Mouse (Mus musculus) macrophage (primary cell): Measurements from ENCODE around the gene Syngr3. TPM values are rescaled to one million over a fixed set of nuclear protein-coding genes. Genes with fewer than 3 reads are reported as not detected.
A peak's percentile ranks its signal among the peaks of the same experiment; 100 is the strongest.
"Not testable (repeated sequence)": the region's sequence is repeated elsewhere in the genome, so short reads cannot be mapped to it uniquely, and the experiment has no call there.

Experiments
- H3K27ac ChIP-seq: fragments of 350-480 bp; formaldehyde crosslinking; 2 replicates; pipeline ENCODE4 v1.9.0; 2021
- H3K36me3 ChIP-seq: fragments of 350-480 bp; formaldehyde crosslinking; 2 replicates; pipeline ENCODE4 v1.9.0; 2021; ENCODE audit errors: inconsistent target
- H3K4me3 ChIP-seq: fragments of 350-480 bp; formaldehyde crosslinking; 2 replicates; pipeline ENCODE4 v1.9.0; 2021; ENCODE audit errors: inconsistent target
- H3K79me2 ChIP-seq: fragments of 350-480 bp; formaldehyde crosslinking; 2 replicates; pipeline ENCODE4 v1.9.0; 2021; ENCODE audit errors: inconsistent target
- WGBS: methylation state at CpG from one replicate; pipeline ENCODE4 v1.1.7; 2026; ENCODE audit warnings: inconsistent platforms; ENCODE audit not compliant: missing documents; 5-methylcytosine and 5-hydroxymethylcytosine counted together
- polyA plus RNA-seq: library from polyadenylated mRNA; stranded (reverse); fragments of 250-400 nt; gene quantifications from 3 replicates; pipeline ENCODE4 v1.2.4, GENCODE M21; 2018; ENCODE audit warnings: inconsistent platforms

Syngr3 gene
- polyA plus RNA-seq, 1 experiment from 2014 or later, result 0.19 TPM

- Histone ChIP-seq H3K27ac (peak within 1 kb of the TSS; percentile 52), H3K79me2 (peaks cover 43% of the 10 kb centered on the region), H3K4me3 (peak within 1 kb of the TSS; percentile 73), H3K36me3 (peaks cover 5% of the 10 kb centered on the region; the same call in 1 of the 2 replicates)
- under 1% methylated on average over 30 of the region's 30 CpGs for WGBS
Observed at GRCm38 (mm10) chr17:24724184-24724583, 34.4 kb upstream of the Syngr3 start, which contains the start of gene Ndufb10. Ndufb10 (minus strand) TSS chr17:24724478.

- H3K4me3 ChIP-seq, result peak overlapping the region; percentile 73
- under 1% methylated on average over 15 of the region's 15 CpGs for WGBS
Observed at GRCm38 (mm10) chr17:24723881-24724180, 34.1 kb upstream of the Syngr3 start.

DNA sequence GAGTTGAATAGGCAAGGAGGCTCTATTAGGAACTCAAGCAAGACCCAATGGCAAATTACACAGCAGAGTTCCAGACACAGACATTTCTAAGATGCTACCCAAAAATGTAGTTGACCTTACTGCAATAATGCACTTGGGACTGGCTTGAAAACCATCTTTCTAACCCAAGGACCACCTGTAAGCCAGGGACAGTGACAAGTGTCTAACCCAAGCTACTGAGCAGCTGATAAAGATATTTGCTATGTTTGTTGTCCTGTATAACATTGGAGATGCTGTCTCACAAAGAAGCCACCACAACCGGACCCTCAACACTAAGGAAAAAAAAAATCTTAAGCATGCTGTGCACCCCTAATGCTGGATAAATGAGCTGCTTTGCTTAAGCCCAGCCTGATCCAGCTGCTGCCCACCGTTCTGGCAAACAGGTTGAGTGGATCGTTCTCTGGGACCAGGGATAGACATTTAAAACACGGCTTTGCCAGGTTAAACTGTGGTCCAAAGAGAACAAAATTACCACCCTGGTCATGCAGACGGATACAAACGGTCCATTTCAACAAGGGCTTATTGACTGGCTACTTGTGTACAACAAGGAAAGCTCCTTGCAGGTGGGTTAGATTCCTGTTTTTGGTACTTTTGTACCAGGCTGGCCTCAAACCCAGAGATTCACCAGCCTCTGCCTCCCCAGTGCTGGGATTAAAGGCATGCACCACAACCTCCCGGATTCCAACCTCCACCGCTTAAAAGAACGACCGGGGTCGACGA, 33.5 kb upstream of the Syngr3 start:
- peak overlapping the region; percentile 73 for H3K4me3 ChIP-seq
- 2% methylated on average over 12 of the region's 12 CpGs for WGBS
- peak overlapping the region; percentile 52 for H3K27ac ChIP-seq
- H3K36me3 ChIP-seq, result peaks cover 5% of the 10 kb centered on the region; the same call in 1 of the 2 replicates
- H3K79me2 ChIP-seq, result peaks cover 49% of the 10 kb centered on the region

More at GRCm38 (mm10) chr17:24723881-24724180, 34.1 kb upstream of the Syngr3 start:
- Histone ChIP-seq H3K79me2 (peaks cover 46% of the 10 kb centered on the region), H3K27ac (peak overlapping the region; percentile 52), H3K36me3 (peaks cover 5% of the 10 kb centered on the region; the same call in 1 of the 2 replicates)

GRCm38 (mm10) chr17:24722220-24722924, 32.6 kb upstream of the Syngr3 start:
- Histone ChIP-seq H3K79me2 (peaks cover 49% of the 10 kb centered on the region), H3K27ac (no peak overlapping the region), H3K36me3 (peaks cover 5% of the 10 kb centered on the region; the same call in 1 of the 2 replicates), H3K4me3 (no peak overlapping the region)
- WGBS, result 80% methylated on average over 13 of the region's 13 CpGs

DNA sequence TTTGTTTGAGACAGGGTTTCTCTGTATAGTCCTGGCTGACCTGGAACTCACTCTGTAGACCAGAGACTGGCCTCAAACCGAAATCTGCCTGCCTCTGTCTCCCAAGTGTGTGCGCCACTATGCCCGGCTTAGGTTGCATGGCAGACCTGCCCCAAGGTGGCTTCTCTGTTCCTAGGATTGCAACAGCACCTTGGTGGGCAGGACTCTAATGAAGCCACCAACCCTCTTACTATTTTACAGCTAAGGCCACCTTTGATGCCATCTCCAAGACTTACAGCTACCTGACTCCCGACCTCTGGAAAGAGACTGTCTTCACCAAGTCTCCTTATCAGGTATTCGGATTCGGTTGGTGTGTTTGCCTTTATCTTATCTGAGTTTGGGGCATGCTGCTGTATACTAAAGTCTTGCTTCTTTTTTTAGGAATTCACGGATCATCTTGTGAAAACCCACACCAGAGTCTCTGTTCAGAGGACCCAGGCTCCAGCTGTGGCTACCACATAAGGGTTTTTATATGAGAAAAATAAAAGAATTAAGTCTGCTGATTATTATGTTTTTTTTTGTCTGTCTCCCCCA, 31.7 kb upstream of the Syngr3 start:
- H3K27ac ChIP-seq, H3K36me3 ChIP-seq: not testable (repeated sequence)
- H3K4me3 ChIP-seq, result peak overlapping the region; percentile 68; the same call in 1 of the 2 replicates
- 76% methylated on average over 7 of the region's 7 CpGs for WGBS
- peaks cover 49% of the 10 kb centered on the region for H3K79me2 ChIP-seq

GRCm38 (mm10) chr17:24720616-24721015, 30.9 kb upstream of the Syngr3 start:
- Histone ChIP-seq H3K4me3 (peak overlapping the region; percentile 68), H3K79me2 (peaks cover 49% of the 10 kb centered on the region), H3K27ac (0 out of 2 replicates have a peak overlapping the region, but pooled peaks have one; percentile 12)
- not testable (repeated sequence) for H3K36me3 ChIP-seq
- WGBS, result 5% methylated on average over 10 of the region's 11 CpGs

DNA sequence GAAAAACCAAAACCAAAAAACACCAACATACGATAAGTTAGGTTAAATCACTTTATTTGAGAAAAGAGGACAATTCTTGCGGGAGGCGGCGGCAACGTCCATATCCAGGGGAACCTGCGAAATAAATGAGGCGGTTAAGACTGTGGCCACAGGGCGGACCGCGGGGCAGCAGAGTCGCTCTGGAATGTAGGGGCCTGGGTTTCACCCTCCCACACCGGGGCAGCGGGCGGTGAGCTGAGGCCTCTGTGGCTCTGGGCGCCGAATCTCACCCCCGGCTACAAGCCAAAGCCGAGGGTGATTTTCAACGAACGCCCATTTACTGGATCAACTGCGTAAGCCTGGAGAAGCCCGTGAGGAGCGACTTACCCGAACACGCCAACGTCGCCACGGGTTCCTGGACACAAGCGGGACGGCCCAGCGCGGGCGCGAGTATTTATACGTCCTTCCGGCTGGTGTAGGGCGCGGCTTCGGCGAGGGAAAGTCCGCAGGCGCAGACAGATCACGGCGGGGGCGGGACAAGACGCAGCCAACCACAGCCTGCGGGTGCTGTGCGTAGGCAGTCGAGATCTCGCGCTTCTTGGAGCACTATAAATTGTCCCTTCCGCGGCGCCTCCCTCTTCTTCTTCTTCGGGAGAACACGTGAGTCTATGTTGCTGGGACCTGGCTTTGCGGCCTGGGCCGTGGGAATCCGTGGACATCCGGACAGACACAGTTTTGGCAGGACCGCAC, 29.9 kb upstream of the Syngr3 start:
- H3K4me3 ChIP-seq, result peak overlapping the region; percentile 68
- peak overlapping the region; percentile 46 for H3K27ac ChIP-seq
- H3K36me3 ChIP-seq, result peaks cover 5% of the 10 kb centered on the region; the same call in 1 of the 2 replicates
- H3K79me2 ChIP-seq, result peaks cover 49% of the 10 kb centered on the region
- WGBS, result under 1% methylated on average over 59 of the region's 61 CpGs

DNA sequence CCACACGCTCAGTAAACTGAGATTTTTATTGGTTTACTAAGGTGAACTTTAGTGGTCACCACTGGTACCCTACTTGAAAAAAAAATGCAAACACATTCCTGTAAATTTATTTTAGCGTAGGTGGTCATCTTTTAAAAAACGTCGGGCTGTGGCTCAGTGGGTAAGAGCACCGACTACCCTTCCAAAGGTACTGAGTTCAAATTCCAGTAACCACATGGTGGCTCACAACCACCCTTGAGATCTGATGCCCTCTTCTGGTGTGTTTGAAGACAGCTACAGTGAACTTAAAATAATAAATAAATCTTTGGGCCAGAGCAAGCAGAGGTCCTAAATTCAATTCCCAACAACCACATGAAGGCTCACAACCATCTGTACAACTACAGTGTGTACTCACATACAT, 29.2 kb upstream of the Syngr3 start:
- H3K36me3 ChIP-seq, result not testable (repeated sequence)
- Histone ChIP-seq H3K4me3 (peak overlapping the region; percentile 68), H3K79me2 (peaks cover 47% of the 10 kb centered on the region), H3K27ac (peak overlapping the region; percentile 46)
- 83% methylated on average over 5 of the region's 5 CpGs for WGBS

GRCm38 (mm10) chr17:24717943-24718342, 28.2 kb upstream of the Syngr3 start, which contains the start of the genes Rnf151 and Rps2:
Rnf151 (minus strand) TSS chr17:24718063.
Rps2 (plus strand) TSS chr17:24718116.
- 93% methylated on average over 4 of the region's 4 CpGs for WGBS
- Histone ChIP-seq H3K27ac (no peak within 1 kb of the TSS), H3K4me3 (peak within 1 kb of the TSS; percentile 68)

DNA sequence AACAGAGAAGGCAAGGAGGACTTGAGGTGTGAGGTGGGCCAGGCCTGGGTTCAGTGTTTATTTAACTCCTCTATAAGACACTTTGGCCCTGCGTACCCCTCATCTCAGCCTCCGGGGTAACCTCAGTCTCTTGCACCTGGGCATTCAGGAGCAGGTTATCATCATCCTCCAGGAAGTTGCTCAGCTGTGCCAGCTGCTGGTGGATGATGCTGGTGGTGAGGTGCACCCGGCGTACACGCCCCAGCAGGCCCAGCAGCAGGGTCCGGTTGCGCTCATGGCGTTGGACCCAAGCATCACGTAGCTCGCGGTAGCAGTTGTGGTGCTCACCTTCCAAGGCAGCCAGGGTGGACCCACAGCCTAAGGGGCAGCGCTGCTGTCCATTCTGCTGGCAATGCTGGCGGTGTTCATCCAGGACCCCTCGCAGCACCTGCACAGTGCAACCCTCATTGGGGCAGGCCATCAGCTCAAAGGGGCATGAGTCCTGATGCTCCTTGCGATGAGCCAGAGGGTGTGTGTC, 26.5 kb upstream of the Syngr3 start:
- H3K36me3 ChIP-seq, result peaks cover 1% of the 10 kb centered on the region; the same call in 1 of the 2 replicates
- H3K27ac ChIP-seq, result no peak overlapping the region
- H3K4me3 ChIP-seq, result no peak overlapping the region
- WGBS, result 96% methylated on average over 11 of the region's 15 CpGs
- H3K79me2 ChIP-seq, result peaks cover 20% of the 10 kb centered on the region

More at GRCm38 (mm10) chr17:24717943-24718342, 28.2 kb upstream of the Syngr3 start, which contains the start of the genes Rnf151 and Rps2:
- Histone ChIP-seq H3K36me3 (peaks cover 5% of the 10 kb centered on the region; the same call in 1 of the 2 replicates), H3K79me2 (peaks cover 37% of the 10 kb centered on the region)

DNA sequence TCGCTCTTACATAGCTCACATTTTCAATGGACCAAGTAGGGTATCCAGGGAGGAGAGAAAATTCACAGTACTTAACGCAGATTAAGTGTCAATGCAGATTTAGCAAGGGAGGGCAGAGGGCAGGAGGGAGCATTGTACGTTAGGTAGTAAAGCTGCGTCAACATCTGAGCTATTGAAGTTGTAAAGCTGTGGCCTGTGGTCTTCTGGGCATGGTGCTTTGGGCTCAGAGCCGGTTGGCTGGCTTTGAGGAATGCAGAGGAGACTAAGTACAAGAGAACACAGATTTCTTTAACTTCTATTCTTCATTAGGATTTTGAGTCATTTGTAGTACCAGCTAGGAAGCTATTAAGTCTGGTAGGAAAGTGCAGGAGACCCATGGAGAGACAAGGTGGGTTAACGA, 25.8 kb upstream of the Syngr3 start:
- Histone ChIP-seq H3K4me3 (no peak overlapping the region), H3K27ac (no peak overlapping the region), H3K79me2 (peaks cover 14% of the 10 kb centered on the region), H3K36me3 (no peaks in the 10 kb centered on the region)
- WGBS, result 93% methylated on average over 6 of the region's 6 CpGs

DNA sequence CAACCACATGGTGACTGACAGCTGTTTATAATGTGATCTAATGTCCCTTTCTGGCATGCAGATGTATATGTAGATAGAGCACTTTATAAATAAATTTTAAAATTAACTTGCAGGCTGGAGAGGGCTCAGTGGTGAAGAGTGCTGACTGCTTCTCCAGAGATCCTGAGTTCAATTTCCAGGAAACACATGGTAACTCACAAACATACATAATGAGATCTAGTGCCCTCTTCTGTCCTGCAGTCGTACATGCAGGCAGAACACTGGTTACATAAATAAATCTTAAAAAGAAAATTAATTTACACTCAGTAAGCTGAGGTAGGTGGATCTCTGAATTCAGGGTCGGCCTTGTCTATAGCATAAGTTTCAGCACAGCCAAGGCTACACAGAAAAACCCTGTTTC, 18.9 kb upstream of the Syngr3 start:
- Histone ChIP-seq H3K27ac (peak overlapping the region; percentile 51; the same call in 1 of the 2 replicates), H3K4me3 (peak overlapping the region; percentile 91), H3K36me3 (peaks cover 10% of the 10 kb centered on the region; the same call in 1 of the 2 replicates), H3K79me2 (peaks cover 17% of the 10 kb centered on the region; the same call in 1 of the 2 replicates)
- WGBS, result 23% methylated on average over 2 of the region's 2 CpGs

- H3K36me3 ChIP-seq, result peaks cover 10% of the 10 kb centered on the region; the same call in 1 of the 2 replicates
- peak overlapping the region; percentile 91 for H3K4me3 ChIP-seq
- H3K27ac ChIP-seq, result peak overlapping the region; percentile 51
- 3% methylated on average over 23 of the region's 24 CpGs for WGBS
- H3K79me2 ChIP-seq, result peaks cover 17% of the 10 kb centered on the region; the same call in 1 of the 2 replicates
Observed at GRCm38 (mm10) chr17:24707801-24708425, 18.2 kb upstream of the Syngr3 start.
